Mouse (Mus musculus): ENCODE data around the gene Evc2. TPM values are rescaled to one million over a fixed set of nuclear protein-coding genes. Genes with fewer than 3 reads are reported as not detected.

The Evc2 gene
- polyA plus RNA-seq, 1 experiment from 2014 or later: 4.7 TPM

DNA sequence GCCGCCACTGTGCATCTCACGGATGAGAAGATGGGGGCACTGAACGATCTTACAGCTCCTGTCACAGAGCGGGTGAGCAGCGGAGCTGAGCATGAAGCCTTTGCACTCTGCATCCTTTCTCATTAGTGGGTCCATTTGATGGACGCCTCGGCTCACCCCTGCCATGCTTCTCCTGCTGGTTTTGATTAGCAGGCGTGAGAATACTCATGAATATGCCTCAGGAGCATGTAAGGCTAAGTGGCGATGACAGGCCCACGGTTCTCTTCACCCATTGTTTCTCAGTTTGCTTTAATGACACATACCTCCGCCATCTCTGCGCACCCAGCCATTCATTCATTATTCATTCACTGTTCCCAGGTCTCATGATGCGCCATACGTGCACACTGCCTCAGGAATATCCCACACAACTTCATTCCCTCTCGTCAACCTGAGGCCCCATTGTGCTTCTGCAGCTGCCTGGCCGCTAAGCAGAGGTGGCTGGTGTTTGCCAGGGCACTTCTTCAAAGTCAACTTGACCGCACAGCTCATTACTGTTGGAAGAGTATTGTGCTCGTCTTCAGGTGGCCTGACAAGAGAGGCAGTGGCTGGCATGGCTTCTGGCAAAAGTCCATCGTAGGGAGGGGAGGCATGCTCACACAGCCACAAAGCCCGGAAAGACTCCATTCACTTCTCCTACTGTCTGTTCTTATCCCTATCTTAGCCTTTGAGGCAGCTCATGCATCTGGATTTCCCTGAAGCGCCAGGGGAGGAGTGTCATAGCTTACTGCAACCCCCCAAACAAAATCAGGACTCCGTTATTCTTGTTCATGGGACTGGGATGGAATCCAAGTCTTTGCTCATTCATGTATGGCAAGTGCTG is 57.1 kb downstream of the Evc2 start:
- no peaks in the 10 kb centered on the region for H3K4me1 ChIP-seq (ENCODE audit: insufficient read depth, low read depth, low read length)
- WGBS: 84% methylated on average over 22 of the region's 22 CpGs
- no peak overlapping the region for H3K27ac ChIP-seq (ENCODE audit: low read length)
- no peaks in the 10 kb centered on the region for H3K9me3 ChIP-seq (ENCODE audit: low read length)
- DNase-seq (ENCODE audit: low spot score) (no peak), ATAC-seq (no peak)
- no peak overlapping the region for H3K4me2 ChIP-seq (replicated peaks; ENCODE audit: low read depth, low read length)
- no peak overlapping the region for H3K9ac ChIP-seq (replicated peaks; ENCODE audit: low read depth)
- no peaks in the 10 kb centered on the region for H3K36me3 ChIP-seq (ENCODE audit: insufficient read depth, low read length)
- no peaks in the 10 kb centered on the region for H3K27me3 ChIP-seq (replicated peaks; ENCODE audit: insufficient read depth, low read length)
- TF ChIP-seq EP300 (IDR thresholded peaks at IDR 0.05): no peak
- no peak for TF ChIP-seq CTCF (IDR thresholded peaks at IDR 0.05)
- no peak overlapping the region for H3K4me3 ChIP-seq (ENCODE audit: low read depth, low read length)

DNA sequence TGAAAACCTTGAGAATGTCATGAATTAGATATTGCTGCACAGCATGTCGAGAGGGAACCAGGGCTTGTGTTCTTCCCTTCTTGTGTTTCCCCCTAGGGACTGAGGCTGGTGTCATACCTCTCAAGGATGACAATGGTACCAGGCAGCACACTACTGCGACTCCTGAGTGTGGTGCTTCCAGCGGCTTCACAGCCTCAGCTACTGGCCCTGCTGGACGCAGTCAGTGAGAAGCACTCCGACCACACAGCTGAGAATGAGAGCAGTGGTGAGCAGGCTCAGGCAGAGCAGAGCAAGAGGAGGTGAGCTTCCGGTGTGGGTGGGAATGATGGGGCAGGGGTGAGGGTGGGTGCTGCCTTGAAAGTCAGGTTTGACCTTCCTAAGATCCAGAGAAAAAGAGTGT is 80.7 kb downstream of the Evc2 start:
- Histone ChIP-seq H3K4me1 (ENCODE audit: insufficient read depth, low read depth, low read length) (no peaks in the 10 kb centered on the region), H3K27me3 (replicated peaks; ENCODE audit: insufficient read depth, low read length) (no peaks in the 10 kb centered on the region), H3K9me3 (ENCODE audit: low read length) (no peaks in the 10 kb centered on the region), H3K36me3 (ENCODE audit: insufficient read depth, low read length) (no peaks in the 10 kb centered on the region), H3K9ac (replicated peaks; ENCODE audit: low read depth) (no peak overlapping the region), H3K4me3 (ENCODE audit: low read depth, low read length) (no peak overlapping the region), H3K4me2 (replicated peaks; ENCODE audit: low read depth, low read length) (no peak overlapping the region), H3K27ac (ENCODE audit: low read length) (no peak overlapping the region)
- 88% methylated on average over 6 of the region's 6 CpGs for WGBS
- ATAC-seq (no peak), DNase-seq (ENCODE audit: low spot score) (no peak)
- no peak for TF ChIP-seq EP300 (IDR thresholded peaks at IDR 0.05)
- TF ChIP-seq CTCF (IDR thresholded peaks at IDR 0.05): no peak

DNA sequence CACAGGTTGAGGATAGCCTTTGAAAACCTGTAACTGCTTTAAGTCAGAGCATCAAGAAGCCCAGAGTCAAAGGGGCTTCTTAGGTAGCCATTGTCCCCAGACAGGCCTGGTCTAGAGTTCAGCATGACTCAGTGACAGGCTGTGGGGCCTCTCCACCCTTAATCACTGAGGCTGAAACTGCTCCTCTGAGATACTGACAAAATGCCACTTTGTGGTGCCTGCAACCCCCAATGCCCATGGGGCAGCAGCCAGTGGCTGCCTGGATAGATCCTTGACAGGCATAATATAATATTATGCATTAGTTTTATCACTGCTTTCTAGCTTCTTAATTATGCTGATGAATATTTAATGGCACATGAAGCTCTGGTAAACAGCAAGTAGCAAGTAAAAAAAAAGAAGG is 88.9 kb downstream of the Evc2 start:
- Histone ChIP-seq H3K36me3 (ENCODE audit: insufficient read depth, low read length) (no peaks in the 10 kb centered on the region), H3K4me1 (ENCODE audit: insufficient read depth, low read depth, low read length) (no peaks in the 10 kb centered on the region), H3K9me3 (ENCODE audit: low read length) (no peaks in the 10 kb centered on the region), H3K4me3 (ENCODE audit: low read depth, low read length) (no peak overlapping the region), H3K27ac (ENCODE audit: low read length) (no peak overlapping the region), H3K27me3 (replicated peaks; ENCODE audit: insufficient read depth, low read length) (no peaks in the 10 kb centered on the region), H3K4me2 (replicated peaks; ENCODE audit: low read depth, low read length) (no peak overlapping the region), H3K9ac (replicated peaks; ENCODE audit: low read depth) (no peak overlapping the region)
- TF ChIP-seq EP300 (IDR thresholded peaks at IDR 0.05): no peak
- no peak for TF ChIP-seq CTCF (IDR thresholded peaks at IDR 0.05)
- DNase-seq (ENCODE audit: low spot score) (no peak), ATAC-seq (no peak)

- H3K4me2 ChIP-seq (replicated peaks; ENCODE audit: low read depth, low read length): no peak overlapping the region
- no peaks in the 10 kb centered on the region for H3K36me3 ChIP-seq (ENCODE audit: insufficient read depth, low read length)
- no peak overlapping the region for H3K4me3 ChIP-seq (ENCODE audit: low read depth, low read length)
- TF ChIP-seq CTCF (IDR thresholded peaks at IDR 0.05): no peak
- no peak for TF ChIP-seq EP300 (IDR thresholded peaks at IDR 0.05)
- no peaks in the 10 kb centered on the region for H3K4me1 ChIP-seq (ENCODE audit: insufficient read depth, low read depth, low read length)
- ATAC-seq (no peak), DNase-seq (ENCODE audit: low spot score) (no peak)
- no peak overlapping the region for H3K9ac ChIP-seq (replicated peaks; ENCODE audit: low read depth)
- H3K27ac ChIP-seq (ENCODE audit: low read length): no peak overlapping the region
- no peaks in the 10 kb centered on the region for H3K27me3 ChIP-seq (replicated peaks; ENCODE audit: insufficient read depth, low read length)
- 66% methylated on average over 3 of the region's 3 CpGs for WGBS
- no peaks in the 10 kb centered on the region for H3K9me3 ChIP-seq (ENCODE audit: low read length)
Measured at GRCm38 (mm10) chr5:37435417-37435816, 97.1 kb downstream of the Evc2 start.

DNA sequence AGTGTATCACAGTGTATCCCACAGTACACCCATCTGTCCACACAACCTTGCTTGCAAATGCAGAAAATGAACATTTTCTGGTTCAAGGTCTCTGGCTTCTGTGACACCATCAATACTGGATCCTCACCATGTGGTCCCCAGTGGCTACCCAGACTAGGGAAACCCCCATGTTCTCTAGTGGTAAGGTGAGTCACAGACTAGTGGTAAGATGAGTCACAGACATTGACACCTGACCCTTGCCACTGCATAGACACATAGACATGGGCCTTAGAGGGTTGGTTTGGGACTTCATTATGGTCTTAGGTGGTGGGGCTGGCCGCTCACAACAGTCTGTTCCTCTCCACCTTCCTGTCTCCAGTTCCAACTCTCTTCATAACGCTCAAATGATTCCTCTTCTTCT is 104.5 kb downstream of the Evc2 start:
- Histone ChIP-seq H3K9me3 (ENCODE audit: low read length) (no peaks in the 10 kb centered on the region), H3K36me3 (ENCODE audit: insufficient read depth, low read length) (no peaks in the 10 kb centered on the region), H3K4me1 (ENCODE audit: insufficient read depth, low read depth, low read length) (no peaks in the 10 kb centered on the region), H3K9ac (replicated peaks; ENCODE audit: low read depth) (no peak overlapping the region), H3K27me3 (replicated peaks; ENCODE audit: insufficient read depth, low read length) (no peaks in the 10 kb centered on the region), H3K27ac (ENCODE audit: low read length) (no peak overlapping the region), H3K4me2 (replicated peaks; ENCODE audit: low read depth, low read length) (no peak overlapping the region), H3K4me3 (ENCODE audit: low read depth, low read length) (no peak overlapping the region)
- 67% methylated on average over 2 of the region's 2 CpGs for WGBS
- no peak for TF ChIP-seq CTCF (IDR thresholded peaks at IDR 0.05)
- no peak for TF ChIP-seq EP300 (IDR thresholded peaks at IDR 0.05)
- ATAC-seq (no peak), DNase-seq (ENCODE audit: low spot score) (no peak)

DNA sequence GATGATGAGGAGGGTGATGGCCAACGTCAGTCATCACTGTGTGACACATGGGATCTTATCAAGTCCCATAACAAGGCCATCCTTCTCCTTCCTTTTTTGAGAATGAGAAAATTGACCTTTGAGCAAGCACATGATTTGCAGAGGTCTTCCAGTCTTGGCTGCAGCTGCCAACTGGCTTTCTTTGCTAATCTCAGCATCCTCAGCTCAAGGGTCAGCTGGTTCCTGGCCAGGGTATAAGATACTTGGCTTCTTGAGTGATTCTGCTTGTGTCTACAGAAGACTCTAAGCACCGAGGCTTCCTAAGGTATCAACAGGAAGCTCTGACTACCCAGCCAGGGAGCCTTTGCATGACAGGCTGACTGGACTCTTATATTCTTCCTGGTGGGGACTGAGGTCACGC is 109.2 kb downstream of the Evc2 start:
- Histone ChIP-seq H3K4me2 (replicated peaks; ENCODE audit: low read depth, low read length) (no peak overlapping the region), H3K9ac (replicated peaks; ENCODE audit: low read depth) (no peak overlapping the region), H3K4me1 (ENCODE audit: insufficient read depth, low read depth, low read length) (no peaks in the 10 kb centered on the region), H3K9me3 (ENCODE audit: low read length) (no peaks in the 10 kb centered on the region), H3K36me3 (ENCODE audit: insufficient read depth, low read length) (no peaks in the 10 kb centered on the region), H3K27me3 (replicated peaks; ENCODE audit: insufficient read depth, low read length) (no peaks in the 10 kb centered on the region), H3K4me3 (ENCODE audit: low read depth, low read length) (no peak overlapping the region), H3K27ac (ENCODE audit: low read length) (no peak overlapping the region)
- DNase-seq (ENCODE audit: low spot score) (no peak), ATAC-seq (no peak)
- TF ChIP-seq EP300 (IDR thresholded peaks at IDR 0.05): no peak
- TF ChIP-seq CTCF (IDR thresholded peaks at IDR 0.05): no peak
- 67% methylated on average over 3 of the region's 3 CpGs for WGBS
